Mouse (Mus musculus) heart, embryonic 14.5 days (tissue): ENCODE measurements at regions not wholly inside any gene's neighbourhood (a gene's known extent, or its start where the extent isn't known, plus 50 kb on each side); places are given as distances from the start of the nearest gene placed in this dataset.

ENCODE experiments used
- ATAC-seq: fragments of 200-750 bp; cut with Nextera tagmentation; 2 replicates; pipeline ENCODE4 v1.8.0; 2017; ENCODE audit warnings: low read depth, moderate TSS enrichment; ENCODE audit not compliant: insufficient number of reproducible peaks, insufficient read depth, low FRiP score
- H3K27ac ChIP-seq, 2 experiments: fragments of 200-500 bp in 1 of 2; fragments of 300-500 bp in 1 of 2; sonication (generic) in 1 of 2; replicated peaks in 1 of 2; 2 replicates each; pipeline ENCODE4 v1.5.1; 2012 to 2014; ENCODE audit warnings: low read depth in 2 of 2, low read length in 2 of 2, control low read depth in 1 of 2, mild to moderate bottlenecking in 1 of 2, mixed read lengths in 1 of 2; ENCODE audit not compliant: control insufficient read depth in 1 of 2, insufficient read depth in 1 of 2
- H3K27me3 ChIP-seq: fragments of 300-500 bp; sonication (generic); 2 replicates; pipeline ENCODE4 v1.6.1; 2014; ENCODE audit warnings: mild to moderate bottlenecking, low read length, control low read depth; ENCODE audit not compliant: control insufficient read depth, insufficient read depth
- H3K36me3 ChIP-seq: fragments of 300-500 bp; sonication (generic); 2 replicates; pipeline ENCODE4 v1.6.1; 2014; ENCODE audit warnings: mild to moderate bottlenecking, control low read depth, low read length, mixed read lengths; ENCODE audit not compliant: control insufficient read depth, insufficient read depth
- H3K4me1 ChIP-seq, 2 experiments: fragments of 200-500 bp in 1 of 2; fragments of 300-500 bp in 1 of 2; sonication (generic) in 1 of 2; 2 replicates each; pipeline ENCODE4 v1.6.1; 2012 to 2014; ENCODE audit warnings: low read length in 2 of 2, control low read depth in 1 of 2, mixed read lengths in 1 of 2; ENCODE audit not compliant: control insufficient read depth in 2 of 2, insufficient read depth in 2 of 2
- H3K4me2 ChIP-seq: fragments of 300-500 bp; sonication (generic); 2 replicates; pipeline ENCODE4 v1.6.1; 2014; ENCODE audit warnings: mild to moderate bottlenecking, low read length
- H3K4me3 ChIP-seq, 2 experiments: fragments of 200-500 bp in 1 of 2; fragments of 300-500 bp in 1 of 2; sonication (generic) in 1 of 2; 2 replicates each; pipeline ENCODE4 v1.5.1; 2012 to 2014; ENCODE audit warnings: low read length in 2 of 2, mild to moderate bottlenecking in 2 of 2, control low read depth in 1 of 2, low read depth in 1 of 2, moderate library complexity in 1 of 2; ENCODE audit not compliant: control insufficient read depth in 1 of 2, insufficient read depth in 1 of 2
- H3K9ac ChIP-seq: fragments of 300-500 bp; sonication (generic); 2 replicates; pipeline ENCODE4 v1.6.1; 2014; ENCODE audit warnings: mild to moderate bottlenecking, low read length
- H3K9me3 ChIP-seq: fragments of 300-500 bp; sonication (generic); 2 replicates; pipeline ENCODE4 v1.6.1; 2016; ENCODE audit warnings: low read length, control low read depth; ENCODE audit not compliant: control insufficient read depth
- WGBS: fragments of 180-500 bp; shearing (Covaris S2); extraction: QIAGEN DNeasy Blood & Tissue Kit; methylation state at CpG from one replicate; pipeline ENCODE4 v1.1.7; 2014; 5-methylcytosine and 5-hydroxymethylcytosine counted together

- H3K9me3 ChIP-seq, result 0 out of 2 replicates have a peak, but pooled peaks cover 4% of the 10 kb centered on the region
- peaks cover 25% of the 10 kb centered on the region for H3K27me3 ChIP-seq
- no peak overlapping the region for H3K4me2 ChIP-seq
- no peak for ATAC-seq
- H3K4me1 ChIP-seq, result peaks cover 3 to 8% of the 10 kb centered on the region in 2 experiments; a peak in 3 of 4 replicates
- H3K27ac ChIP-seq, result no peak overlapping the region
- no peaks in the 10 kb centered on the region for H3K36me3 ChIP-seq
- H3K4me3 ChIP-seq, result no peak overlapping the region
- H3K9ac ChIP-seq, result no peak overlapping the region
- WGBS, result 58% methylated on average over 14 of the region's 14 CpGs
Observed at GRCm38 (mm10) chr5:119010048-119010447, 449.6 kb downstream of the Med13l start.

DNA sequence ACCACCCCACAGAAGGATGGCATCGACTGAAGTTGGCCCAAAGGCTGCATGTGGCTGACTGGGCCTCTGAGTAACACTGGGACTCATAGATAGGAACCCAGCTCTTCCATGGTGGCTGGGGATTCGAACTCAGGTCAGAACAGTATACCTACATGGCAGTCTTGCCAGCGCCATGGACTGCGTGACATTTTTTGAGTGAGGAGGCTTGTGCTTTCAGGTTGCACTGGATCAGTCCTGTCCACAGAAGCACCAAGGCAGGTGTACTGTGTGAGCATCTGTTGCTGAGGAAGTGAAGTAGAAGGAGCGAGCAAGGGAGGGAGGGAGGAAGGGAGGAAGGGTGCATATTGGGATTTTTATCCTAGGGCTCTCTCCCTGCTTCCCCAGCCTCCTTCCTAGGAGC lies 454.7 kb downstream of the Med13l start:
- peaks cover 7% of the 10 kb centered on the region; the same call in 1 of the 2 replicates for H3K27me3 ChIP-seq
- H3K36me3 ChIP-seq, result no peaks in the 10 kb centered on the region
- H3K9ac ChIP-seq, result no peak overlapping the region
- no peak overlapping the region for H3K27ac ChIP-seq
- WGBS, result 73% methylated on average over 5 of the region's 5 CpGs
- H3K4me1 ChIP-seq, result no peaks in the 10 kb centered on the region
- no peak for ATAC-seq
- H3K4me2 ChIP-seq, result no peak overlapping the region
- H3K9me3 ChIP-seq, result 0 out of 2 replicates have a peak, but pooled peaks cover 4% of the 10 kb centered on the region
- no peak overlapping the region for H3K4me3 ChIP-seq

DNA sequence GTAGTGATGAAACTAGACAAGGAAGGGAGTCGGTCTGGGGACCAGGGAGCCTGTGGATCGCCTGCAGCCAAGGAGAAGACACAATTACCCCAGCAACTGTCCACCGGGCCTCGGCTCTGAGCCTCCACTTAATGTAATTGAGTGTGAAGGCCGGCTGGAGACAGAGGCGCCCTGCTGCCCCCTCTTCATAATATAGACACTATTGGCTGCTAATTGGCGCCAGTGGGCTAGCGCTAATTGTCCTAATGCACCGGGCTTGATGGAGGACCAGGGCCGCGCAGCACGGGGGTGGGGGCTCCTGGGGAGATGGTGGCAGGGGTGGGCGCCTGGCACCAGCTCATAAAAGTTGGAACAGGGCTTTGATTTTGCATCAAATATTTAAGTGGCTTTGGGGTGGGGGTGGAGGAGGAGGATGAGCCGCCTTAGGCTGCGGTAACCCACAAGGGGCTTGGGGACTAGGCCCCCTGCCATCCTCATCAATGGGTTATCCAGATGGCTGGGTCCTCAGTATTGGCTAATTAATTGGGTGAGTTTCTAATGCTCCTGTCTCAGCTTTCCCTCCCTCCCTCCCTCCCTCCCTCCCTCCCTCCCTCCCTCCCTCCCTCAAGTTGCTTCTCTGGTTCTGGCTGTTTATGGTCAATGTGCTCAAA lies 455.3 kb downstream of the Med13l start:
- Histone ChIP-seq H3K4me2 (no peak overlapping the region), H3K9me3 (0 out of 2 replicates have a peak, but pooled peaks cover 4% of the 10 kb centered on the region), H3K4me1 (no peaks in the 10 kb centered on the region), H3K27me3 (peaks cover 7% of the 10 kb centered on the region; the same call in 1 of the 2 replicates), H3K4me3 (no peak overlapping the region), H3K36me3 (no peaks in the 10 kb centered on the region), H3K9ac (no peak overlapping the region), H3K27ac (no peak overlapping the region)
- 20% methylated on average over 15 of the region's 15 CpGs for WGBS
- ATAC-seq, result no peak

DNA sequence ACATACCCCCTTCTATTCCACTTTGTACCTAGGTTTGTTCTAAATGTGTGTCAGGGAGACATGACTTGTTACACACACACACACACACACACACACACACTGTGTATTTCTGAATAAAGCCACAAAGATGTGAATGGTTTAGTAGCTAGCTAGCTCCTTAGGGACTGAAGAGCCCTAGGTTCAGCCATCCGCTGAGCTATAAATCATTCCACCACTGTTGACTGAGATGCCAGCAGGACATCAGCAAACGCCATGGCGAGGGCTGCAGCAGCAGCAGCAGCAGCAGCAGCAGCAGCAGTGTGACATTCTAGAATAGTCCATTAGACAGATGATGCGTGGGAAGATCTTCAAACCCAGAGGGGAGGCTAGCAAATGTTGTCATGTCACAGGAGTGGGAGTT lies 455.9 kb downstream of the Med13l start:
- no peaks in the 10 kb centered on the region for H3K36me3 ChIP-seq
- ATAC-seq, result no peak
- 0 out of 2 replicates have a peak, but pooled peaks cover 4% of the 10 kb centered on the region for H3K9me3 ChIP-seq
- H3K27me3 ChIP-seq, result peaks cover 7% of the 10 kb centered on the region; the same call in 1 of the 2 replicates
- H3K9ac ChIP-seq, result no peak overlapping the region
- WGBS, result 37% methylated on average over 4 of the region's 4 CpGs
- H3K4me1 ChIP-seq, result no peaks in the 10 kb centered on the region
- no peak overlapping the region for H3K27ac ChIP-seq
- H3K4me3 ChIP-seq, result no peak overlapping the region
- no peak overlapping the region for H3K4me2 ChIP-seq

- ATAC-seq, result no peak
- no peak overlapping the region for H3K27ac ChIP-seq
- H3K9me3 ChIP-seq, result no peaks in the 10 kb centered on the region
- H3K4me2 ChIP-seq, result no peak overlapping the region
- no peaks in the 10 kb centered on the region for H3K4me1 ChIP-seq
- no peaks in the 10 kb centered on the region for H3K27me3 ChIP-seq
- no peak overlapping the region for H3K9ac ChIP-seq
- 75% methylated on average over 8 of the region's 8 CpGs for WGBS
- no peaks in the 10 kb centered on the region for H3K36me3 ChIP-seq
- no peak overlapping the region for H3K4me3 ChIP-seq
Observed at GRCm38 (mm10) chr5:119023947-119024346, 463.5 kb downstream of the Med13l start.

- Histone ChIP-seq H3K9me3 (no peaks in the 10 kb centered on the region), H3K27me3 (no peaks in the 10 kb centered on the region), H3K4me1 (no peaks in the 10 kb centered on the region), H3K27ac (no peak overlapping the region), H3K36me3 (no peaks in the 10 kb centered on the region), H3K9ac (no peak overlapping the region), H3K4me2 (no peak overlapping the region), H3K4me3 (no peak overlapping the region)
- WGBS, result 82% methylated on average over 5 of the region's 5 CpGs
- ATAC-seq, result no peak
Observed at GRCm38 (mm10) chr5:119032051-119032450, 471.6 kb downstream of the Med13l start.

DNA sequence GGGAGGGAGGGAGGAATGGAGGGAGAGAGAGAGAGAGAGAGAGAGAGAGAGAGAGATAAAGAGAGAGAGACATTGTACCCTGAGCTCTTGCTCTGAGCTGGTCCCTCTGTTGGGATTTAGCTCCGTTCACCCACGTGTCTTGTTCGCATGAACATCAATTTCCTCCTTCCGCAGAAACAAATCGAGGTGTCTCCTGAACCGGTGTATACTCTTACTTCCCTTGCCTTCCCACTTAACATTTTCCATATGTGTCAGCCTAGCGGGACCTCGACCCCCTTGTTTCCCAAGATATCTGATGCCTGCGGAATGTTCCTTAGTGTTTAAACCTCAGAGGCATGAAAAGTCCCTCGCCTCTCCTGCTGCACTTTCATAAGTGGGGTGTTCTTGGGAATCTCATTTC lies 484.1 kb downstream of the Med13l start:
- Histone ChIP-seq H3K9ac (no peak overlapping the region), H3K27ac (no peak overlapping the region), H3K9me3 (no peaks in the 10 kb centered on the region), H3K4me2 (no peak overlapping the region), H3K4me1 (no peaks in the 10 kb centered on the region), H3K4me3 (no peak overlapping the region), H3K27me3 (no peaks in the 10 kb centered on the region), H3K36me3 (no peaks in the 10 kb centered on the region)
- ATAC-seq, result no peak
- WGBS, result 73% methylated on average over 10 of the region's 10 CpGs

GRCm38 (mm10) chr5:119047581-119047980 lies 487.1 kb downstream of the Med13l start:
- WGBS, result 46% methylated on average over 4 of the region's 4 CpGs
- no peaks in the 10 kb centered on the region for H3K4me1 ChIP-seq
- no peaks in the 10 kb centered on the region for H3K36me3 ChIP-seq
- H3K9ac ChIP-seq, result no peak overlapping the region
- H3K27me3 ChIP-seq, result no peaks in the 10 kb centered on the region
- no peak overlapping the region for H3K27ac ChIP-seq
- H3K9me3 ChIP-seq, result no peaks in the 10 kb centered on the region
- no peak overlapping the region for H3K4me3 ChIP-seq
- ATAC-seq, result no peak
- H3K4me2 ChIP-seq, result no peak overlapping the region
